Mouse (Mus musculus) midbrain, postnatal 0 days (tissue): ENCODE data around the gene Hoxd9. TPM values are rescaled to one million over a fixed set of nuclear protein-coding genes. Genes with fewer than 3 reads are reported as not detected.

Experiments
- ATAC-seq: fragments of 200-750 bp; cut with Nextera tagmentation; 2 replicates; pipeline ENCODE4 v1.8.0; 2017; ENCODE audit warnings: moderate number of reproducible peaks, mild to moderate bottlenecking, moderate TSS enrichment, moderate library complexity; ENCODE audit not compliant: low FRiP score
- DNase-seq: peaks from one replicate; pipeline ENCODE4 v3.0.0-alpha.2; 2015; ENCODE audit warnings: low spot score
- H3K27ac ChIP-seq: fragments of 300-500 bp; sonication (generic); 2 replicates; pipeline ENCODE4 v1.5.1; 2014; ENCODE audit warnings: low read depth, mild to moderate bottlenecking, low read length, mixed read lengths
- H3K27me3 ChIP-seq: fragments of 300-500 bp; sonication (generic); 2 replicates; pipeline ENCODE4 v1.6.1; 2014; ENCODE audit warnings: low read length, control low read depth, mixed read lengths; ENCODE audit not compliant: insufficient read depth
- H3K36me3 ChIP-seq: fragments of 300-500 bp; sonication (generic); 2 replicates; pipeline ENCODE4 v1.6.1; 2014; ENCODE audit warnings: low read length, control low read depth, mixed read lengths; ENCODE audit not compliant: insufficient read depth
- H3K4me1 ChIP-seq: fragments of 300-500 bp; sonication (generic); 2 replicates; pipeline ENCODE4 v1.6.1; 2014; ENCODE audit warnings: mild to moderate bottlenecking, control low read depth, antibody characterized with exemption, low read length, mixed read lengths; ENCODE audit not compliant: insufficient read depth
- H3K4me2 ChIP-seq: fragments of 300-500 bp; sonication (generic); 2 replicates; pipeline ENCODE4 v1.6.1; 2014; ENCODE audit warnings: low read depth, mild to moderate bottlenecking, low read length, mixed read lengths; ENCODE audit not compliant: poor library complexity, severe bottlenecking
- H3K4me3 ChIP-seq: fragments of 300-500 bp; sonication (generic); 2 replicates; pipeline ENCODE4 v1.5.1; 2014; ENCODE audit warnings: low read depth, mild to moderate bottlenecking, low read length, moderate library complexity
- H3K9ac ChIP-seq: fragments of 300-500 bp; sonication (generic); replicated peaks from 2 replicates; pipeline ENCODE4 v1.6.1; 2014; ENCODE audit warnings: mild to moderate bottlenecking, low read length, moderate library complexity, mixed read lengths; ENCODE audit not compliant: poor library complexity, severe bottlenecking
- H3K9me3 ChIP-seq: fragments of 300-500 bp; sonication (generic); 2 replicates; pipeline ENCODE4 v1.6.1; 2016; ENCODE audit warnings: low read length, control low read depth
- CTCF ChIP-seq: IDR thresholded peaks from 2 replicates; pipeline ENCODE4 v1.5.1; 2016; ENCODE audit warnings: antibody characterized with exemption, mild to moderate bottlenecking
- WGBS: fragments of 180-500 bp; shearing (Covaris S2); extraction: QIAGEN DNeasy Blood & Tissue Kit; methylation state at CpG from one replicate; pipeline ENCODE4 v1.1.7; 2014; 5-methylcytosine and 5-hydroxymethylcytosine counted together
- polyA plus RNA-seq: library from polyadenylated mRNA; unstranded; fragments of >200 nt; fragmentation: Nextera tagmentation; extraction: Ambion mirVana; gene quantifications from 2 replicates; pipeline ENCODE4 v1.2.1, GENCODE M21; 2015
- total RNA-seq: library from RNA; depleted of rRNA; stranded (reverse); fragments of >200 nt; gene quantifications from 2 replicates; pipeline ENCODE4 v1.2.3, GENCODE M21; 2014

Hoxd9 gene
- total and polyA plus RNA-seq, 2 experiments from 2014 or later = not detected

DNA sequence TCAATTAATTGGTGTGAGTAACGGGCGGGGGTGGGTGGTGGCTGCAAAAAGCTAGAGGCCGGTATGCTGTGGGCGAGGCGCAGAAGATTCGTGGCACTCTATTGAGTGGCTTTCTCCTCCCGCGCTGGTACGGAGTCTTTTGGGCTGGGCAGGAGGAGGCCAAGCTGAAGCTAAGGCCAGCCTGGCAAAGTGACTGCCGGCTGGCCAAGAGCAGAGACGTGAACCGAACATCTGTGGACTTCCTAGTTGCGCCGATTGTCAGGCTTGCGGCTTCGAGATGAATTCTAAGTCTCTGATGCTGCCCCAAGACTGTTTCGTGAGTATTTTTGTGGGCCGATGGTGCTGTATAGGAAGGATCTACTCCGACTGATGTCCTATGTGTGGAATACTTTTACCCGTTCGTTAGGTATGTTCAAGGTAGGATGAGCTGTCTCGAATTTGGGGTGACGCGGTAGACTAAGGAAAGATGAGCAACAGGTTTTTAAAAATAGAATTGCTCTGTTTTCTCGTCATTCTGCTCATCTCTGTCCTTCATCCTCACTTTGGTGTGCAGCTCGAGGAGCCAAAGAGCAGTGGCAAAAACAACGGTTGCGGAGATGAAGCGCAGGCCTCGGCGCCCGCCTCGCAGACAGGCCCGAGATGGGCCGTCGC lies 30.2 kb upstream of the Hoxd9 start:
- Histone ChIP-seq H3K9ac (no peak overlapping the region), H3K9me3 (no peaks in the 10 kb centered on the region), H3K36me3 (no peaks in the 10 kb centered on the region), H3K27ac (no peak overlapping the region), H3K27me3 (peaks cover 89% of the 10 kb centered on the region), H3K4me3 (no peak overlapping the region), H3K4me2 (no peak overlapping the region), H3K4me1 (peaks cover 3% of the 10 kb centered on the region; the same call in 1 of the 2 replicates)
- no peak for TF ChIP-seq CTCF
- ATAC-seq (no peak), DNase-seq (no peak)
- 2% methylated on average over 35 of the region's 36 CpGs for WGBS

DNA sequence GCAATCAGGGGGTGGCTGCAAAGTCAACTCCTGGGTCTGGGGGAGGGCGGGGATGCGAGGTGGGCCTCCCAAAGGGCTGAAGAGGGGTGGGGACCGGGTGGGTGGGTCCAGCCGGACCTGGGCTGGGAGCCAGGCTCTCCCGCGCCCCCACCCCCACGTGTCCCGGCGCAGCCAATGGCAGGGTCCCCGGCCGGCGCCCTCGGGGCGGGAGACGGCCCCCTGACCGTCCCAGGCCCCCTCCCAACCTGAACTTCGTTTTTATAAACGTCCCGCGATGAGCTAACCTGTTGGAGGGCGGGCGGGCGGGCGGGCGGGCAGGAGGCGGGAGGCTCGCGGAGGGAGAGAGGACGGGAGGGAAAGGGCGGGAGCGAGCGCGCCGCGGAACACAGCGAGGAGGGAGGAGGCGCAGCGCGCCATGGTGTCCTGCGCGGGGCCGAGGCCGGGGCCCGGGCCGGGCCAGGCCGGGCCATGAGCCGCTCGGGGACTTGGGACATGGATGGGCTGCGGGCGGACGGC lies 29.6 kb upstream of the Hoxd9 start, which contains the start of gene Hoxd13:
Gene Hoxd13 (plus strand): TSS at position 469 of the 516 bp plus-strand sequence.
- ATAC-seq = no peak
- no peak for DNase-seq
- H3K9me3 ChIP-seq = no peaks in the 10 kb centered on the region
- WGBS = under 1% methylated on average over 14 of the region's 51 CpGs
- H3K4me2 ChIP-seq = peak within 1 kb of the TSS; percentile 26
- peaks cover 89% of the 10 kb centered on the region for H3K27me3 ChIP-seq
- TF ChIP-seq CTCF = no peak
- peak within 1 kb of the TSS; percentile 9; the same call in 1 of the 2 replicates for H3K4me3 ChIP-seq
- H3K36me3 ChIP-seq = no peaks in the 10 kb centered on the region
- no peak within 1 kb of the TSS for H3K27ac ChIP-seq
- H3K9ac ChIP-seq = no peak within 1 kb of the TSS
- peaks cover 3% of the 10 kb centered on the region; the same call in 1 of the 2 replicates for H3K4me1 ChIP-seq

DNA sequence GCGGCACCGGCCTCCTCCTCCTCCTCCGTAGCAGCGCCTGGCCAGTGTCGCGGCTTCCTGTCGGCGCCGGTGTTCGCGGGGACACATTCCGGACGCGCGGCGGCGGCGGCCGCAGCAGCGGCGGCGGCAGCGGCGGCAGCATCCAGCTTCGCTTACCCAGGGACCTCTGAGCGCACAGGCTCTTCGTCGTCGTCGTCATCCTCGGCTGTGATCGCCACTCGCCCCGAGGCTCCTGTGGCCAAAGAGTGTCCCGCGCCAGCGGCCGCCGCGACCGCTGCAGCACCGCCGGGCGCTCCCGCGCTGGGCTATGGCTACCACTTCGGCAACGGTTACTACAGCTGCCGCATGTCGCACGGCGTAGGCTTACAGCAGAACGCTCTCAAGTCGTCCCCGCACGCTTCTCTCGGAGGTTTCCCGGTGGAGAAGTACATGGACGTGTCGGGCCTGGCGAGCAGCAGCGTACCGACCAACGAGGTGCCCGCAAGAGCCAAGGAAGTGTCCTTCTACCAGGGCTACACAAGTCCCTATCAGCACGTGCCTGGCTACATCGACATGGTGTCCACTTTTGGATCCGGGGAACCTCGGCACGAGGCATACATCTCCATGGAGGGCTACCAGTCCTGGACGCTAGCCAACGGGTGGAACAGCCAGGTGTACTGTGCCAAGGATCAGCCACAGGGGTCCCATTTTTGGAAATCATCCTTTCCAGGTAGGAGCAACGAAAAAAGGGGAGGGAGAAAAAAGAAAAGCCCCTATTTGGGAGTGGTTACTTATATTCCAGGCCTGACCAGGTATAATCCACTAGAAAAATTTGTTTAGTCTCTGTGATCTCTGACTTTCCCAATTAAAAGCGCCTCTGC lies 28.9 kb upstream of the Hoxd9 start:
- H3K4me2 ChIP-seq = peak overlapping the region; percentile 26
- H3K4me1 ChIP-seq = peaks cover 3% of the 10 kb centered on the region; the same call in 1 of the 2 replicates
- H3K4me3 ChIP-seq = peak overlapping the region; percentile 9; the same call in 1 of the 2 replicates
- no peaks in the 10 kb centered on the region for H3K36me3 ChIP-seq
- TF ChIP-seq CTCF = no peak
- no peak overlapping the region for H3K9ac ChIP-seq
- no peaks in the 10 kb centered on the region for H3K9me3 ChIP-seq
- WGBS = under 1% methylated on average over 71 of the region's 74 CpGs
- ATAC-seq (no peak), DNase-seq (no peak)
- H3K27me3 ChIP-seq = peaks cover 88% of the 10 kb centered on the region
- no peak overlapping the region for H3K27ac ChIP-seq

DNA sequence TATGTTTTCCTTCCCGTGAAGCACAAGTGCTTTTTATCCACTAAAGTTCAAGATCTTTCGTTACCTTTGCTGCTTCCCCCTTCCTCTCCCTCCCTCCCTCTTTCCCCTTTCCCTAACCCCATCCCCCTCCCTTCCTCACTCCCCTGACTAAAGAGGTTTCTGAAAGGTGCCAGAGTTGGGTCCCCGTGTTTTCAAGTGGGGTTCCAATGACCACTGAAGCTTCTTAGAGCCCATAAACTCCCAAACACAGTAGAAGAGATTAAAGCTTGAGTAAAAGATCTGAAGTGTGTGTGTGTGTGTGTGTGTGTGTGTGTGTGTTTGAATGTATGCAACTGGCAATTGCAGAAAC lies 28.3 kb upstream of the Hoxd9 start:
- WGBS = 0% methylated on average over 3 of the region's 3 CpGs
- H3K27ac ChIP-seq = no peak overlapping the region

DNA sequence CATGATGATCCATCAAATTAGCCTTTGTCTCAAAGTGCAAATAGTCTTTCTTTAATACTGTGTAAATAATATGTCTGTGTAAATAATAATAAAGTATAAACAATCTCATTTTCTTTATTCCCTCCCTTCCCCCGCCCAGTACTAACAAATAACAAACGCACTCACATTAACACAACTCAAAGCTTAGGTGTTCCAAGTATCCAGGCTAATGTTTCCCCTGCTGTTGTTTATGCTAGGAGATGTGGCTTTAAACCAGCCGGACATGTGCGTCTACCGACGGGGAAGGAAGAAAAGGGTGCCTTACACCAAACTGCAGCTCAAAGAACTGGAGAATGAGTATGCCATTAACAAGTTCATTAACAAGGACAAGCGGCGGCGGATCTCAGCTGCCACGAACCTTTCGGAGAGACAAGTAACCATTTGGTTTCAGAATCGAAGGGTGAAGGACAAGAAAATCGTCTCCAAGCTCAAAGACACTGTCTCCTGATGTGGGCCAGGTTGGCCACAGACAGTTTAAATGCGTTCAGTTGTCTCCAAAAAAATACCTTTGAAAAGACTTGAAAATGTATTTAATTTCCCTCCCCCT lies 27.8 kb upstream of the Hoxd9 start:
- H3K27me3 ChIP-seq = peaks cover 88% of the 10 kb centered on the region
- H3K4me3 ChIP-seq = no peak overlapping the region
- H3K4me2 ChIP-seq = no peak overlapping the region
- H3K9me3 ChIP-seq = no peaks in the 10 kb centered on the region
- 3% methylated on average over 14 of the region's 14 CpGs for WGBS
- H3K27ac ChIP-seq = no peak overlapping the region
- ATAC-seq (no peak), DNase-seq (no peak)
- peaks cover 3% of the 10 kb centered on the region; the same call in 1 of the 2 replicates for H3K4me1 ChIP-seq
- H3K9ac ChIP-seq = no peak overlapping the region
- no peaks in the 10 kb centered on the region for H3K36me3 ChIP-seq
- no peak for TF ChIP-seq CTCF

More for the DNA sequence above, 28.3 kb upstream of the Hoxd9 start:
- Histone ChIP-seq H3K4me3 (no peak overlapping the region), H3K9ac (no peak overlapping the region), H3K9me3 (no peaks in the 10 kb centered on the region), H3K4me2 (no peak overlapping the region), H3K36me3 (no peaks in the 10 kb centered on the region), H3K27me3 (peaks cover 88% of the 10 kb centered on the region), H3K4me1 (peaks cover 3% of the 10 kb centered on the region; the same call in 1 of the 2 replicates)
- DNase-seq (no peak), ATAC-seq (no peak)
- no peak for TF ChIP-seq CTCF
